Mouse (Mus musculus): Measurements from ENCODE around the gene Adcy1. TPM values are rescaled to one million over a fixed set of nuclear protein-coding genes. Genes with fewer than 3 reads are reported as not detected.

Adcy1 gene
- polyA plus RNA-seq, 1 experiment from 2014 or later: 0.87 TPM

GRCm38 (mm10) chr11:7156427-7156826 is 93.1 kb downstream of the Adcy1 start:
- no peak for ATAC-seq (ENCODE audit: extremely low read depth, insufficient number of reproducible peaks, low FRiP score, low TSS enrichment)
- 60% methylated on average over 4 of the region's 4 CpGs for WGBS
- H3K27me3 ChIP-seq (replicated peaks): no peaks in the 10 kb centered on the region
- no peaks in the 10 kb centered on the region for H3K36me3 ChIP-seq
- H3K4me1 ChIP-seq: peaks cover 13% of the 10 kb centered on the region
- H3K9ac ChIP-seq: no peak overlapping the region
- H3K4me3 ChIP-seq: no peak overlapping the region
- no peak overlapping the region for H3K4me2 ChIP-seq
- no peaks in the 10 kb centered on the region for H3K9me3 ChIP-seq
- no peak overlapping the region for H3K27ac ChIP-seq (replicated peaks)

GRCm38 (mm10) chr11:7158196-7158595 is 94.9 kb downstream of the Adcy1 start:
- no peak overlapping the region for H3K27ac ChIP-seq (replicated peaks)
- H3K4me1 ChIP-seq: peaks cover 13% of the 10 kb centered on the region

GRCm38 (mm10) chr11:7160146-7160545 is 96.9 kb downstream of the Adcy1 start:
- Histone ChIP-seq H3K4me2 (no peak overlapping the region), H3K4me3 (no peak overlapping the region), H3K4me1 (peaks cover 13% of the 10 kb centered on the region), H3K27me3 (replicated peaks) (no peaks in the 10 kb centered on the region), H3K9me3 (no peaks in the 10 kb centered on the region), H3K9ac (no peak overlapping the region), H3K27ac (replicated peaks) (0 out of 2 replicates have a peak overlapping the region, but pooled peaks have one; percentile 9), H3K36me3 (no peaks in the 10 kb centered on the region)
- 52% methylated on average over 6 of the region's 6 CpGs for WGBS
- no peak for ATAC-seq (ENCODE audit: extremely low read depth, insufficient number of reproducible peaks, low FRiP score, low TSS enrichment)

More at GRCm38 (mm10) chr11:7158196-7158595, 94.9 kb downstream of the Adcy1 start:
- no peak overlapping the region for H3K4me2 ChIP-seq
- no peak for ATAC-seq (ENCODE audit: extremely low read depth, insufficient number of reproducible peaks, low FRiP score, low TSS enrichment)
- no peaks in the 10 kb centered on the region for H3K36me3 ChIP-seq
- no peaks in the 10 kb centered on the region for H3K9me3 ChIP-seq
- no peaks in the 10 kb centered on the region for H3K27me3 ChIP-seq (replicated peaks)
- H3K4me3 ChIP-seq: no peak overlapping the region
- 81% methylated on average over 6 of the region's 6 CpGs for WGBS
- H3K9ac ChIP-seq: no peak overlapping the region

GRCm38 (mm10) chr11:7160637-7161101 is 97.4 kb downstream of the Adcy1 start:
- Histone ChIP-seq H3K4me2 (no peak overlapping the region), H3K4me1 (peaks cover 13% of the 10 kb centered on the region), H3K4me3 (no peak overlapping the region), H3K9me3 (no peaks in the 10 kb centered on the region), H3K27me3 (replicated peaks) (no peaks in the 10 kb centered on the region), H3K9ac (no peak overlapping the region), H3K36me3 (no peaks in the 10 kb centered on the region), H3K27ac (replicated peaks) (0 out of 2 replicates have a peak overlapping the region, but pooled peaks have one; percentile 9)
- WGBS: 50% methylated on average over 4 of the region's 4 CpGs
- no peak for ATAC-seq (ENCODE audit: extremely low read depth, insufficient number of reproducible peaks, low FRiP score, low TSS enrichment)

GRCm38 (mm10) chr11:7161502-7162174 is 98.3 kb downstream of the Adcy1 start:
- no peak for ATAC-seq (ENCODE audit: extremely low read depth, insufficient number of reproducible peaks, low FRiP score, low TSS enrichment)

GRCm38 (mm10) chr11:7164416-7164815 is 101.1 kb downstream of the Adcy1 start:
- Histone ChIP-seq H3K36me3 (no peaks in the 10 kb centered on the region), H3K4me1 (peaks cover 13% of the 10 kb centered on the region), H3K27me3 (replicated peaks) (no peaks in the 10 kb centered on the region), H3K9ac (no peak overlapping the region), H3K27ac (replicated peaks) (no peak overlapping the region), H3K4me3 (no peak overlapping the region), H3K9me3 (no peaks in the 10 kb centered on the region), H3K4me2 (no peak overlapping the region)
- ATAC-seq (ENCODE audit: extremely low read depth, insufficient number of reproducible peaks, low FRiP score, low TSS enrichment): no peak
- WGBS: 80% methylated on average over 4 of the region's 4 CpGs

More at GRCm38 (mm10) chr11:7161502-7162174, 98.3 kb downstream of the Adcy1 start:
- 77% methylated on average over 8 of the region's 8 CpGs for WGBS
- Histone ChIP-seq H3K9ac (no peak overlapping the region), H3K36me3 (no peaks in the 10 kb centered on the region), H3K27ac (replicated peaks) (no peak overlapping the region), H3K9me3 (no peaks in the 10 kb centered on the region), H3K4me2 (no peak overlapping the region), H3K4me3 (no peak overlapping the region), H3K4me1 (peaks cover 13% of the 10 kb centered on the region), H3K27me3 (replicated peaks) (no peaks in the 10 kb centered on the region)

- Histone ChIP-seq H3K4me3 (no peak overlapping the region), H3K9ac (no peak overlapping the region), H3K9me3 (no peaks in the 10 kb centered on the region), H3K36me3 (no peaks in the 10 kb centered on the region), H3K4me1 (no peaks in the 10 kb centered on the region), H3K27me3 (replicated peaks) (no peaks in the 10 kb centered on the region), H3K4me2 (no peak overlapping the region), H3K27ac (replicated peaks) (no peak overlapping the region)
- 93% methylated on average over 1 of the region's 1 CpGs for WGBS
- no peak for ATAC-seq (ENCODE audit: extremely low read depth, insufficient number of reproducible peaks, low FRiP score, low TSS enrichment)
Measured at GRCm38 (mm10) chr11:7169645-7170044, 106.4 kb downstream of the Adcy1 start.

- no peaks in the 10 kb centered on the region for H3K36me3 ChIP-seq
- H3K4me3 ChIP-seq: no peak overlapping the region
- H3K4me2 ChIP-seq: no peak overlapping the region
- no peaks in the 10 kb centered on the region for H3K27me3 ChIP-seq (replicated peaks)
- no peak for ATAC-seq (ENCODE audit: extremely low read depth, insufficient number of reproducible peaks, low FRiP score, low TSS enrichment)
- WGBS: 74% methylated on average over 6 of the region's 6 CpGs
- H3K27ac ChIP-seq (replicated peaks): no peak overlapping the region
- H3K4me1 ChIP-seq: peaks cover 3% of the 10 kb centered on the region; the same call in 1 of the 2 replicates
- no peaks in the 10 kb centered on the region for H3K9me3 ChIP-seq
- no peak overlapping the region for H3K9ac ChIP-seq
Measured at GRCm38 (mm10) chr11:7173664-7174063, 110.4 kb downstream of the Adcy1 start.

GRCm38 (mm10) chr11:7178724-7179123 is 115.4 kb downstream of the Adcy1 start:
- H3K4me2 ChIP-seq: no peak overlapping the region
- no peak overlapping the region for H3K4me3 ChIP-seq
- no peak overlapping the region for H3K27ac ChIP-seq (replicated peaks)
- H3K27me3 ChIP-seq (replicated peaks): no peaks in the 10 kb centered on the region
- no peaks in the 10 kb centered on the region for H3K9me3 ChIP-seq
- H3K4me1 ChIP-seq: peaks cover 6% of the 10 kb centered on the region; the same call in 1 of the 2 replicates
- 49% methylated on average over 4 of the region's 4 CpGs for whole genome bisulfite sequencing
- H3K9ac ChIP-seq: no peak overlapping the region
- no peaks in the 10 kb centered on the region for H3K36me3 ChIP-seq
- no peak for ATAC-seq (ENCODE audit: extremely low read depth, insufficient number of reproducible peaks, low FRiP score, low TSS enrichment)

GRCm38 (mm10) chr11:7179276-7179675 is 116.0 kb downstream of the Adcy1 start:
- H3K27me3 ChIP-seq (replicated peaks): no peaks in the 10 kb centered on the region
- H3K9me3 ChIP-seq: no peaks in the 10 kb centered on the region
- peaks cover 6% of the 10 kb centered on the region; the same call in 1 of the 2 replicates for H3K4me1 ChIP-seq
- H3K4me3 ChIP-seq: no peak overlapping the region
- H3K36me3 ChIP-seq: no peaks in the 10 kb centered on the region
- 81% methylated on average over 2 of the region's 2 CpGs for WGBS
- ATAC-seq (ENCODE audit: extremely low read depth, insufficient number of reproducible peaks, low FRiP score, low TSS enrichment): no peak
- no peak overlapping the region for H3K4me2 ChIP-seq
- no peak overlapping the region for H3K27ac ChIP-seq (replicated peaks)
- H3K9ac ChIP-seq: no peak overlapping the region

GRCm38 (mm10) chr11:7182409-7183042 is 119.2 kb downstream of the Adcy1 start:
- ATAC-seq (ENCODE audit: extremely low read depth, insufficient number of reproducible peaks, low FRiP score, low TSS enrichment): no peak
- Histone ChIP-seq H3K36me3 (no peaks in the 10 kb centered on the region), H3K4me1 (peaks cover 16% of the 10 kb centered on the region), H3K27me3 (replicated peaks) (0 out of 2 replicates have a peak, but pooled peaks cover 4% of the 10 kb centered on the region), H3K4me3 (no peak overlapping the region), H3K9me3 (no peaks in the 10 kb centered on the region), H3K9ac (no peak overlapping the region), H3K4me2 (no peak overlapping the region), H3K27ac (replicated peaks) (no peak overlapping the region)
- WGBS: 42% methylated on average over 8 of the region's 8 CpGs

Data from heart, embryonic 13.5 days (tissue).